In genomic region chr1:77628861-77629260, GRCm38 (mm10) we compare ENCODE assay signal across 26 mouse cellular contexts.
DNase-seq lines count a peak whose midpoint lies in the region; ATAC-seq and TF ChIP-seq lines count a peak whose summit lies in the region.
"Had no signal": no experiment of that assay in that cellular context is flagged by ENCODE, and none has a peak within 500 bp of the region (broad histone marks: within the 10 kb centered on the region; RNA-seq: fewer than 3 reads in every experiment).

No protein-coding gene starts in this region.

- 36% methylated on average over 4 of the region's 4 CpGs for WGBS in hindbrain, embryonic 10.5 days
- WGBS in hindbrain, embryonic 13.5 days = 18% methylated on average over 4 of the region's 4 CpGs
- WGBS in forebrain, embryonic 13.5 days = 18% methylated on average over 4 of the region's 4 CpGs
- 22% methylated on average over 4 of the region's 4 CpGs for WGBS in hindbrain, embryonic 14.5 days
- 16% methylated on average over 4 of the region's 4 CpGs for WGBS in midbrain, embryonic 15.5 days
- WGBS in intestine, embryonic 15.5 days = 76% methylated on average over 4 of the region's 4 CpGs

- H3K4me1 ChIP-seq in hindbrain, embryonic 10.5 days (replicated peaks) = peaks cover 24% of the 10 kb centered on the region
- H3K4me1 ChIP-seq in hindbrain, embryonic 13.5 days (replicated peaks) = peaks cover 9% of the 10 kb centered on the region
- peaks cover 21% of the 10 kb centered on the region for H3K4me1 ChIP-seq in forebrain, embryonic 13.5 days
- peaks cover 10% of the 10 kb centered on the region; the same call in 1 of the 2 replicates for H3K4me1 ChIP-seq in hindbrain, embryonic 14.5 days (replicated peaks; ENCODE audit: control insufficient read depth, insufficient read depth, low read length)
- peaks cover 17% of the 10 kb centered on the region for H3K4me1 ChIP-seq in midbrain, embryonic 15.5 days
- H3K4me1 ChIP-seq in intestine, embryonic 15.5 days (replicated peaks) = no peaks in the 10 kb centered on the region
- H3K4me1 ChIP-seq: limb, embryonic 10.5 days; limb, embryonic 15.5 days; liver, embryonic 13.5 days had no signal

- H3K27ac ChIP-seq in hindbrain, embryonic 10.5 days = peak overlapping the region; percentile 50
- no peak overlapping the region for H3K27ac ChIP-seq in hindbrain, embryonic 13.5 days
- peak overlapping the region; percentile 73; the same call in 1 of the 2 replicates for H3K27ac ChIP-seq in forebrain, embryonic 13.5 days
- H3K27ac ChIP-seq in hindbrain, embryonic 14.5 days = peak overlapping the region; percentile 41; the same call in 1 of the 2 replicates
- peak overlapping the region; percentile 45; the same call in 1 of the 2 replicates for H3K27ac ChIP-seq in midbrain, embryonic 15.5 days
- H3K27ac ChIP-seq in intestine, embryonic 15.5 days = no peak overlapping the region
- no peak overlapping the region for H3K27ac ChIP-seq in layer of hippocampus, adult 2 months
- H3K27ac ChIP-seq: hindbrain, embryonic 15.5 days; kidney, postnatal 0 days; limb, embryonic 10.5 days; limb, embryonic 15.5 days; liver, embryonic 13.5 days; macrophage had no signal

- no peak for TF ChIP-seq CTCF in layer of hippocampus, adult 2 months (conservative IDR thresholded peaks at IDR 0.05)

- no peak overlapping the region for H3K9ac ChIP-seq in hindbrain, embryonic 13.5 days
- no peak overlapping the region for H3K9ac ChIP-seq in forebrain, embryonic 13.5 days
- H3K9ac ChIP-seq in hindbrain, embryonic 14.5 days = no peak overlapping the region
- no peak overlapping the region for H3K9ac ChIP-seq in midbrain, embryonic 15.5 days
- no peak overlapping the region for H3K9ac ChIP-seq in intestine, embryonic 15.5 days
- H3K9ac ChIP-seq: hindbrain, embryonic 15.5 days; limb, embryonic 15.5 days; liver, embryonic 13.5 days had no signal

- no peak overlapping the region for H3K4me3 ChIP-seq in hindbrain, embryonic 10.5 days
- no peak overlapping the region for H3K4me3 ChIP-seq in hindbrain, embryonic 13.5 days
- H3K4me3 ChIP-seq in forebrain, embryonic 13.5 days = no peak overlapping the region
- no peak overlapping the region for H3K4me3 ChIP-seq in hindbrain, embryonic 14.5 days (replicated peaks; ENCODE audit: low read length)
- no peak overlapping the region for H3K4me3 ChIP-seq in midbrain, embryonic 15.5 days
- no peak overlapping the region for H3K4me3 ChIP-seq in intestine, embryonic 15.5 days (replicated peaks)
- H3K4me3 ChIP-seq in layer of hippocampus, adult 2 months = no peak overlapping the region
- H3K4me3 ChIP-seq: erythroblast, embryonic 14.5 days; hindbrain, embryonic 15.5 days; limb, embryonic 10.5 days; limb, embryonic 15.5 days; liver, embryonic 13.5 days had no signal

- no peak for DNase-seq in hindbrain, embryonic 10.5 days (ENCODE audit: low spot score)
- no peak for DNase-seq in hindbrain, embryonic 14.5 days (ENCODE audit: low spot score)
- no peak for DNase-seq in layer of hippocampus, adult 2 months (ENCODE audit: low spot score in 2 of 2)
- DNase-seq: adrenal gland, postnatal 14 days; cerebellum, adult 11-12 months; cerebellum, postnatal 10 days; gastrocnemius, postnatal 14 days; heart, postnatal 14 days; kidney, adult 8-10 months; layer of hippocampus, adult 9-11 months; liver, embryonic 13.5 days; lung, adult 18-20 months; spleen, adult 18-20 months had no signal

- no peaks in the 10 kb centered on the region for H3K27me3 ChIP-seq in hindbrain, embryonic 10.5 days (ENCODE audit: insufficient read depth, poor library complexity, severe bottlenecking)
- H3K27me3 ChIP-seq in hindbrain, embryonic 13.5 days = peaks cover 6% of the 10 kb centered on the region; the same call in 1 of the 2 replicates
- H3K27me3 ChIP-seq in forebrain, embryonic 13.5 days = no peaks in the 10 kb centered on the region
- no peaks in the 10 kb centered on the region for H3K27me3 ChIP-seq in hindbrain, embryonic 14.5 days (ENCODE audit: control insufficient read depth, insufficient read depth, low read length)
- H3K27me3 ChIP-seq in midbrain, embryonic 15.5 days (replicated peaks) = no peaks in the 10 kb centered on the region
- H3K27me3 ChIP-seq in intestine, embryonic 15.5 days (replicated peaks) = no peaks in the 10 kb centered on the region
- H3K27me3 ChIP-seq: hindbrain, embryonic 15.5 days; limb, embryonic 15.5 days; liver, embryonic 13.5 days had no signal

- H3K4me2 ChIP-seq in hindbrain, embryonic 13.5 days = no peak overlapping the region
- 0 out of 2 replicates have a peak overlapping the region, but pooled peaks have one; percentile 1 for H3K4me2 ChIP-seq in forebrain, embryonic 13.5 days
- H3K4me2 ChIP-seq in hindbrain, embryonic 14.5 days (replicated peaks) = no peak overlapping the region
- no peak overlapping the region for H3K4me2 ChIP-seq in midbrain, embryonic 15.5 days
- H3K4me2 ChIP-seq in intestine, embryonic 15.5 days (replicated peaks) = no peak overlapping the region
- H3K4me2 ChIP-seq: hindbrain, embryonic 15.5 days; limb, embryonic 15.5 days; liver, embryonic 13.5 days had no signal

- no peaks in the 10 kb centered on the region for H3K9me3 ChIP-seq in hindbrain, embryonic 10.5 days
- H3K9me3 ChIP-seq in hindbrain, embryonic 13.5 days = no peaks in the 10 kb centered on the region
- no peaks in the 10 kb centered on the region for H3K9me3 ChIP-seq in forebrain, embryonic 13.5 days (replicated peaks)
- no peaks in the 10 kb centered on the region for H3K9me3 ChIP-seq in hindbrain, embryonic 14.5 days (ENCODE audit: control insufficient read depth, low read length)
- H3K9me3 ChIP-seq in midbrain, embryonic 15.5 days = no peaks in the 10 kb centered on the region
- no peaks in the 10 kb centered on the region for H3K9me3 ChIP-seq in intestine, embryonic 15.5 days
- H3K9me3 ChIP-seq: hindbrain, embryonic 15.5 days; limb, embryonic 10.5 days; limb, embryonic 15.5 days; liver, embryonic 13.5 days had no signal

- ATAC-seq in hindbrain, embryonic 13.5 days (ENCODE audit: low FRiP score) = no peak
- ATAC-seq in forebrain, embryonic 13.5 days = peak; percentile 30; the same call in 1 of the 2 replicates
- no peak for ATAC-seq in hindbrain, embryonic 14.5 days (ENCODE audit: low FRiP score)
- peak; percentile 69 for ATAC-seq in midbrain, embryonic 15.5 days (replicated peaks)
- no peak for ATAC-seq in intestine, embryonic 15.5 days
- ATAC-seq: intestine, embryonic 16.5 days; lung, postnatal 0 days; Patski had no signal

- H3K36me3 ChIP-seq in hindbrain, embryonic 10.5 days = no peaks in the 10 kb centered on the region
- no peaks in the 10 kb centered on the region for H3K36me3 ChIP-seq in hindbrain, embryonic 13.5 days
- H3K36me3 ChIP-seq in forebrain, embryonic 13.5 days (ENCODE audit: poor library complexity, severe bottlenecking) = no peaks in the 10 kb centered on the region
- no peaks in the 10 kb centered on the region for H3K36me3 ChIP-seq in hindbrain, embryonic 14.5 days (replicated peaks; ENCODE audit: control insufficient read depth, insufficient read depth)
- H3K36me3 ChIP-seq in midbrain, embryonic 15.5 days (replicated peaks) = no peaks in the 10 kb centered on the region
- H3K36me3 ChIP-seq in intestine, embryonic 15.5 days = no peaks in the 10 kb centered on the region
- H3K36me3 ChIP-seq: hindbrain, embryonic 15.5 days; limb, embryonic 10.5 days; limb, embryonic 15.5 days; liver, embryonic 13.5 days had no signal

Comparison
In these comparisons a context has a peak if more than half of its experiments do, and no peak if none do; other contexts are left out.
1. H3K27ac ChIP-seq: peak in hindbrain, embryonic 10.5 days (single experiment), forebrain, embryonic 13.5 days (single experiment), hindbrain, embryonic 14.5 days (single experiment) and midbrain, embryonic 15.5 days (single experiment); none in hindbrain, embryonic 13.5 days (single experiment), intestine, embryonic 15.5 days (single experiment) and layer of hippocampus, adult 2 months (single experiment).
2. ATAC-seq: peak in forebrain, embryonic 13.5 days (single experiment) and midbrain, embryonic 15.5 days (single experiment); none in hindbrain, embryonic 13.5 days (single experiment), hindbrain, embryonic 14.5 days (single experiment) and intestine, embryonic 15.5 days (single experiment).